In the genomic region with DNA sequence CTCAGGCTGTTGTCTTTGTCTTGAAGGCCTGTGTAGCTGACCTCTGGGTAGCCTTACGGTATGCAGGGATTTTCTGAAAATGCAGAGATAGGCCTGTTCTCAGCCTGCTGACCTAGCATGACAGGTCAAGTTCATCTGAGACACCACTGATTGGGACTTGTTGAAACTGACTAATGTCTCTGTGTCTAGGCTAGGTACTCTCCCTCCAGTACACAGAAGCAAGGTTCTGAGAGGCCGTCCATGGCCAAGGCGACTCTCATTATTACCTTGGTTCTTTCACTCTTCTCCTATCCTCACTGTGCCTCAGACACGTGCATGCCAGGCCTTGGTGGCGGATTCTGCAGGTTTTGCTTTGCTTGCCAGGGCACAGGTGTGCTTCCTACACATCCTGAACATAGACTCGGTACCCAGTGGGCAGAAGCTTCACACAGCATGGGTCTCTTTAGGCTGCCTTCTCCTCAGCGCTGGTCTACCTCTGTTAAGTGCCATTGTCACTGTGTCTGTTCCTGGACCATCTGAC, we compare ENCODE assay signal across 15 mouse cellular contexts.
DNase-seq lines count a peak whose midpoint lies in the region; TF ChIP-seq lines count a peak whose summit lies in the region.
"Had no signal": no experiment of that assay in that cellular context is flagged by ENCODE, and none has a peak within 500 bp of the region (broad histone marks: within the 10 kb centered on the region; RNA-seq: fewer than 3 reads in every experiment).

No protein-coding gene starts in this region.

- H3K36me3 ChIP-seq in CH12.LX (replicated peaks in 1 of 2; ENCODE audit: control insufficient read depth in 1 of 2, insufficient read depth in 1 of 2, low read length in 1 of 2) = no peaks in the 10 kb centered on the region
- H3K36me3 ChIP-seq in embryonic facial prominence, embryonic 10.5 days (replicated peaks) = no peaks in the 10 kb centered on the region
- H3K36me3 ChIP-seq: G1E had no signal

- H3K9me3 ChIP-seq in CH12.LX (replicated peaks; ENCODE audit: low read length) = no peaks in the 10 kb centered on the region
- no peaks in the 10 kb centered on the region for H3K9me3 ChIP-seq in embryonic facial prominence, embryonic 10.5 days
- H3K9me3 ChIP-seq: G1E had no signal

- WGBS in embryonic facial prominence, embryonic 10.5 days = 87% methylated on average over 7 of the region's 7 CpGs

- peak overlapping the region; percentile 8; the same call in 1 of the 2 replicates for H3K4me2 ChIP-seq in CH12.LX (ENCODE audit: insufficient read depth, low read depth, poor library complexity, severe bottlenecking)

- peaks cover 12 to 50% of the 10 kb centered on the region in 2 experiments for H3K4me1 ChIP-seq in CH12.LX (ENCODE audit: control insufficient read depth in 1 of 2, insufficient read depth in 2 of 2)
- H3K4me1 ChIP-seq in embryonic facial prominence, embryonic 10.5 days = no peaks in the 10 kb centered on the region

- in situ Hi-C loops in CH12.LX (cut with MboI; ENCODE audit: low pct_ligation_motif_present, low pct_unique_long_range_greater_than_20kb, low sequenced_read_pairs) = no loop called here

- no peak overlapping the region for H3K4me3 ChIP-seq in CH12.LX (replicated peaks in 1 of 3; ENCODE audit: low read depth in 2 of 3, low read length in 2 of 3, poor library complexity in 1 of 3)
- no peak overlapping the region for H3K4me3 ChIP-seq in embryonic facial prominence, embryonic 10.5 days

- H3K27ac ChIP-seq in CH12.LX (ENCODE audit: insufficient read depth, low read depth) = no peak overlapping the region
- no peak overlapping the region for H3K27ac ChIP-seq in embryonic facial prominence, embryonic 10.5 days (replicated peaks)

- H3K9ac ChIP-seq in CH12.LX (ENCODE audit: insufficient read depth, low read depth) = 0 out of 2 replicates have a peak overlapping the region, but pooled peaks have one; percentile 23

- H3K79me2 ChIP-seq in CH12.LX (replicated peaks; ENCODE audit: control insufficient read depth, extremely low read depth, insufficient read depth, poor library complexity, severe bottlenecking) = no peaks in the 10 kb centered on the region

- TF ChIP-seq CTCF in CH12.LX (conservative IDR thresholded peaks at IDR 0.05 in 1 of 2, IDR thresholded peaks at IDR 0.05 in 1 of 2; ENCODE audit: low read depth in 2 of 2, low read length in 2 of 2) = no peak

- no peak for TF ChIP-seq POLR2A in CH12.LX (IDR thresholded peaks at IDR 0.05; ENCODE audit: low read depth, low read length)

- TF ChIP-seq RAD21 in CH12.LX (IDR thresholded peaks at IDR 0.05; ENCODE audit: low read depth, low read length) = no peak

- DNase-seq in CH12.LX (ENCODE audit: extremely low read depth) = peak; percentile 52
- no peak for DNase-seq in embryonic facial prominence, embryonic 10.5 days (ENCODE audit: low spot score)
- DNase-seq: adrenal gland, adult 2 months; adrenal gland, adult 8-10 months; adrenal gland, postnatal 10 days; adrenal gland, postnatal 14 days; adrenal gland, postnatal 25 days; adrenal gland, postnatal 36 days; B cell, adult 2 months; cerebellum, adult 11 months; cerebellum, adult 11-12 months; cerebellum, adult 18-20 months; cerebellum, adult 2 months; cerebellum, adult 8-10 months had no signal

- H3K27me3 ChIP-seq in CH12.LX (replicated peaks) = no peaks in the 10 kb centered on the region
- H3K27me3 ChIP-seq in embryonic facial prominence, embryonic 10.5 days (replicated peaks; ENCODE audit: low read depth, poor library complexity, severe bottlenecking) = no peaks in the 10 kb centered on the region

- 0 out of 2 replicates have a peak, but pooled peaks have one; percentile 16 for TF ChIP-seq EP300 in CH12.LX (IDR thresholded peaks at IDR 0.05; ENCODE audit: low read length)

- dilution Hi-C loops in CH12.LX (cut with MboI; ENCODE audit: extremely low pct_ligation_motif_present, extremely low pct_unique_long_range_greater_than_20kb, low sequenced_read_pairs) = no loop called here

TF ChIP-seq in CH12.LX, 34 proteins besides CTCF, POLR2A, EP300 and RAD21:
- TF ChIP-seq ELF1 (IDR thresholded peaks at IDR 0.05; ENCODE audit: low read depth, low read length) (0 out of 2 replicates have a peak, but pooled peaks have one; percentile 14), SIN3A (IDR thresholded peaks at IDR 0.05; ENCODE audit: low read length) (no peak), MYC (IDR thresholded peaks at IDR 0.05; ENCODE audit: low read depth, low read length) (peak; percentile 36; the same call in 1 of the 2 replicates), CHD2 (IDR thresholded peaks at IDR 0.05; ENCODE audit: low read length) (no peak), BHLHE40 (IDR thresholded peaks at IDR 0.05; ENCODE audit: low read depth, low read length) (peak; percentile 92), MEF2A (IDR thresholded peaks at IDR 0.05; ENCODE audit: borderline replicate concordance, low read depth, low read length) (peak; percentile 8; the same call in 1 of the 2 replicates), MAX (IDR thresholded peaks at IDR 0.05; ENCODE audit: low read length) (no peak), IRF4 (IDR thresholded peaks at IDR 0.05; ENCODE audit: low read depth, low read length) (peak; percentile 52; the same call in 1 of the 2 replicates), KAT2A (IDR thresholded peaks at IDR 0.05; ENCODE audit: insufficient replicate concordance, low read length) (no peak), ZNF384 (IDR thresholded peaks at IDR 0.05; ENCODE audit: low read depth, low read length) (no peak), TBP (conservative IDR thresholded peaks at IDR 0.05; ENCODE audit: low read depth, low read length) (no peak), ZC3H11A (IDR thresholded peaks at IDR 0.05; ENCODE audit: low read depth, low read length) (no peak)
